Comparison of ENCODE assay signal across 26 mouse cellular contexts in genomic region chr3:57611776-57612175, GRCm38 (mm10). TPM values are rescaled to one million over a fixed set of nuclear protein-coding genes. Genes with fewer than 3 reads are reported as not detected.
"Had no signal": no experiment of that assay in that cellular context is flagged by ENCODE, and none has a peak within 500 bp of the region (broad histone marks: within the 10 kb centered on the region; RNA-seq: fewer than 3 reads in every experiment).

No protein-coding gene starts in this region.

- H3K9me3 ChIP-seq: heart, embryonic 13.5 days; heart, embryonic 15.5 days; hindbrain, embryonic 10.5 days; hindbrain, embryonic 12.5 days; intestine, embryonic 15.5 days; limb, embryonic 10.5 days; limb, embryonic 12.5 days; liver, embryonic 13.5 days; liver, embryonic 15.5 days had no signal

- H3K4me1 ChIP-seq: hindbrain, embryonic 10.5 days; hindbrain, embryonic 12.5 days; intestine, embryonic 15.5 days; limb, embryonic 10.5 days; limb, embryonic 12.5 days; liver, embryonic 13.5 days; liver, embryonic 15.5 days had no signal

- ATAC-seq: hindbrain, embryonic 16.5 days; inflammation-experienced regulatory T-cells, adult 6 months; intestine, embryonic 15.5 days; intestine, postnatal 0 days had no signal

- H3K9ac ChIP-seq: heart, embryonic 13.5 days; heart, embryonic 15.5 days; hindbrain, embryonic 12.5 days; hindbrain, embryonic 14.5 days; intestine, embryonic 15.5 days; limb, embryonic 12.5 days; liver, embryonic 13.5 days; liver, embryonic 15.5 days had no signal

- H3K4me3 ChIP-seq: heart, embryonic 13.5 days; heart, embryonic 15.5 days; hindbrain, embryonic 10.5 days; hindbrain, embryonic 12.5 days; intestine, embryonic 15.5 days; layer of hippocampus, adult 2 months; left cerebral cortex, adult 2 months; limb, embryonic 10.5 days; limb, embryonic 12.5 days; liver, embryonic 13.5 days; liver, embryonic 15.5 days had no signal

- H3K4me2 ChIP-seq: heart, embryonic 11.5 days; heart, embryonic 13.5 days; heart, embryonic 15.5 days; hindbrain, embryonic 12.5 days; hindbrain, embryonic 14.5 days; intestine, embryonic 15.5 days; limb, embryonic 12.5 days; liver, embryonic 11.5 days; liver, embryonic 13.5 days; liver, embryonic 15.5 days had no signal

- H3K36me3 ChIP-seq: heart, embryonic 13.5 days; heart, embryonic 15.5 days; hindbrain, embryonic 10.5 days; hindbrain, embryonic 12.5 days; intestine, embryonic 15.5 days; limb, embryonic 10.5 days; limb, embryonic 12.5 days; liver, embryonic 13.5 days; liver, embryonic 15.5 days had no signal

- H3K27ac ChIP-seq: heart, embryonic 13.5 days; heart, embryonic 15.5 days; hindbrain, embryonic 10.5 days; hindbrain, embryonic 12.5 days; hindbrain, embryonic 14.5 days; intestine, embryonic 15.5 days; layer of hippocampus, adult 2 months; left cerebral cortex, adult 2 months; limb, embryonic 10.5 days; limb, embryonic 12.5 days; liver, embryonic 13.5 days; liver, embryonic 15.5 days had no signal

- H3K27me3 ChIP-seq: heart, embryonic 13.5 days; heart, embryonic 15.5 days; hindbrain, embryonic 12.5 days; intestine, embryonic 15.5 days; limb, embryonic 12.5 days; liver, embryonic 13.5 days; liver, embryonic 15.5 days had no signal

- DNase-seq: gastrocnemius, postnatal 14 days; heart, postnatal 14 days; kidney, adult 18-20 months; kidney, adult 8-10 months; kidney, postnatal 10 days; kidney, postnatal 25 days; kidney, postnatal 4 days; liver; liver, embryonic 13.5 days had no signal

RNA-seq across cellular contexts. Expression of gene Wwtr1, which starts 36.1 kb away (rescaled TPM):
- total RNA-seq: granulocyte monocyte progenitor cell, adult 5-6 weeks had no signal
